Mouse (Mus musculus) megakaryocyte, embryonic 14.5 days (primary cell): ENCODE results near the gene Mbd4.

ENCODE experiments used
- FLI1 ChIP-seq: IDR thresholded peaks from 2 replicates; pipeline ENCODE4 v1.6.1; 2012; ENCODE audit warnings: low read length, inconsistent platforms, mixed read lengths
- GATA1 ChIP-seq: IDR thresholded peaks from 3 replicates; pipeline ENCODE4 v1.6.1; 2012; ENCODE audit warnings: mixed read lengths, low read length, inconsistent platforms, borderline replicate concordance

DNA sequence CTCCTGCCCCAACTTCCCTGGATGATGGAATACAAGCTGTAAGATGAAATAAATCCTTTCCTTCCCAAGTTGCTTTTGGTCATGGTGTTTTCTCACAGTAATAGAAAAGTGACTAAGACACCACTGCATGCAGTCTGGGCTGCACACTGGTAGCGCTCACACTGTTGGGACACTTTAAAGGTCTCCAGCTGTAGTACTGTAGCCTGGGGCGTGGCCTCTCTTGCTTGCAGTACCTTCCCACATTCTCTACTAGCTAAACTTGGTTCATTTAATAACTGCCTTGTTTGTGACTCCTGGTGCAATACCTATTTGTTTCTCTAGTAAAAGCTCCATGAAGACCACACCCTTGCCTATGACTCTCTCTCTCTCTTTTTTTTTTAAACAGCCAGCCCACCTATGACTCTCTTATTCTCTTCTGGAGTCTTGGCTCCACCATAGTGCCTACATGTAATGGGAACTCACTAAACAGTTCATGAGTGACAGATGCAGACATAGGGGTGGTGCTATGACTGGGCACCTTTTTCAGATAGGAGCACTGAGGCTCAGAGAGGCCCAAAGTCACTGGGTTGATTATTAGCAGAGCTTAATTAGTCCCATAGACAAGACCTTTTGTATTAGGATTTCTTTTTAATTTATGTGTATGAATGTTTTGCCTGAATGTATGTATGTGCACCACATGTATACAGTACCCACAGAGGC, 20.9 kb downstream of the Mbd4 start:
- TF ChIP-seq GATA1 (no peak), FLI1 (no peak)
